Mouse (Mus musculus): ENCODE data around the gene Pak6. TPM values are rescaled to one million over a fixed set of nuclear protein-coding genes. Genes with fewer than 3 reads are reported as not detected.
A peak's percentile ranks its signal among the peaks of the same experiment; 100 is the strongest.

The Pak6 gene
- 1.1 and 2.0 TPM in 2 replicates for polyA plus RNA-seq (2015; fragmentation: Nextera tagmentation; extraction: Ambion mirVana)

GRCm38 (mm10) chr2:118662902-118663803, at the start of gene Pak6:
Gene Pak6, plus strand, starts transcription at chr2:118663303.
- H3K9ac ChIP-seq (replicated peaks; ENCODE audit: low read depth), result no peak within 1 kb of the TSS
- H3K27me3 ChIP-seq (replicated peaks; ENCODE audit: insufficient read depth, low read length), result no peaks in the 10 kb centered on the region
- peak; percentile 44 for DNase-seq (ENCODE audit: low spot score)
- no peaks in the 10 kb centered on the region for H3K36me3 ChIP-seq (ENCODE audit: insufficient read depth, low read length)
- no peaks in the 10 kb centered on the region for H3K9me3 ChIP-seq (ENCODE audit: low read length)
- peak within 1 kb of the TSS; percentile 75 for H3K4me2 ChIP-seq (replicated peaks; ENCODE audit: low read depth, low read length)
- H3K4me3 ChIP-seq (ENCODE audit: low read depth, low read length), result peak within 1 kb of the TSS; percentile 28
- peak; percentile 7; the same call in 1 of the 2 replicates for ATAC-seq
- TF ChIP-seq EP300 (IDR thresholded peaks at IDR 0.05), result no peak
- TF ChIP-seq CTCF (IDR thresholded peaks at IDR 0.05), result no peak
- no peak within 1 kb of the TSS for H3K27ac ChIP-seq (ENCODE audit: low read length)
- H3K4me1 ChIP-seq (ENCODE audit: insufficient read depth, low read depth, low read length), result peaks cover 20% of the 10 kb centered on the region; the same call in 1 of the 2 replicates
- 2% methylated on average over 37 of the region's 37 CpGs for WGBS

GRCm38 (mm10) chr2:118618013-118618412, 45.1 kb upstream of the Pak6 start:
- Histone ChIP-seq H3K27ac (ENCODE audit: low read length) (no peak overlapping the region; the same call in 1 of the 2 replicates), H3K36me3 (ENCODE audit: insufficient read depth, low read length) (peaks cover 4% of the 10 kb centered on the region; the same call in 1 of the 2 replicates), H3K9ac (replicated peaks; ENCODE audit: low read depth) (no peak overlapping the region), H3K9me3 (ENCODE audit: low read length) (no peaks in the 10 kb centered on the region), H3K27me3 (replicated peaks; ENCODE audit: insufficient read depth, low read length) (no peaks in the 10 kb centered on the region), H3K4me3 (ENCODE audit: low read depth, low read length) (no peak overlapping the region), H3K4me1 (ENCODE audit: insufficient read depth, low read depth, low read length) (no peaks in the 10 kb centered on the region), H3K4me2 (replicated peaks; ENCODE audit: low read depth, low read length) (no peak overlapping the region)
- ATAC-seq (peak; percentile 96), DNase-seq (ENCODE audit: low spot score) (peak; percentile 81)
- WGBS, result 76% methylated on average over 4 of the region's 5 CpGs
- TF ChIP-seq EP300 (IDR thresholded peaks at IDR 0.05), result peak; percentile 54
- no peak for TF ChIP-seq CTCF (IDR thresholded peaks at IDR 0.05)

- H3K36me3 ChIP-seq (ENCODE audit: insufficient read depth, low read length), result peaks cover 4% of the 10 kb centered on the region; the same call in 1 of the 2 replicates
- H3K4me3 ChIP-seq (ENCODE audit: low read depth, low read length), result no peak overlapping the region
- DNase-seq (ENCODE audit: low spot score) (no peak), ATAC-seq (no peak)
- H3K9me3 ChIP-seq (ENCODE audit: low read length), result no peaks in the 10 kb centered on the region
- no peaks in the 10 kb centered on the region for H3K27me3 ChIP-seq (replicated peaks; ENCODE audit: insufficient read depth, low read length)
- WGBS, result 69% methylated on average over 2 of the region's 2 CpGs
- no peak overlapping the region for H3K4me2 ChIP-seq (replicated peaks; ENCODE audit: low read depth, low read length)
- no peak for TF ChIP-seq EP300 (IDR thresholded peaks at IDR 0.05)
- TF ChIP-seq CTCF (IDR thresholded peaks at IDR 0.05), result no peak
- no peak overlapping the region for H3K9ac ChIP-seq (replicated peaks; ENCODE audit: low read depth)
- H3K4me1 ChIP-seq (ENCODE audit: insufficient read depth, low read depth, low read length), result no peaks in the 10 kb centered on the region
- no peak overlapping the region for H3K27ac ChIP-seq (ENCODE audit: low read length)
These were observed 43.0 kb upstream of the Pak6 start for GRCm38 (mm10) chr2:118620101-118620500.

- Histone ChIP-seq H3K4me1 (ENCODE audit: insufficient read depth, low read depth, low read length) (no peaks in the 10 kb centered on the region), H3K27ac (ENCODE audit: low read length) (no peak overlapping the region), H3K9ac (replicated peaks; ENCODE audit: low read depth) (no peak overlapping the region), H3K36me3 (ENCODE audit: insufficient read depth, low read length) (peaks cover 4% of the 10 kb centered on the region; the same call in 1 of the 2 replicates), H3K27me3 (replicated peaks; ENCODE audit: insufficient read depth, low read length) (no peaks in the 10 kb centered on the region), H3K4me3 (ENCODE audit: low read depth, low read length) (no peak overlapping the region), H3K9me3 (ENCODE audit: low read length) (no peaks in the 10 kb centered on the region), H3K4me2 (replicated peaks; ENCODE audit: low read depth, low read length) (no peak overlapping the region)
- TF ChIP-seq CTCF (IDR thresholded peaks at IDR 0.05), result no peak
- TF ChIP-seq EP300 (IDR thresholded peaks at IDR 0.05), result no peak
- 85% methylated on average over 8 of the region's 8 CpGs for WGBS
- DNase-seq (ENCODE audit: low spot score) (no peak), ATAC-seq (no peak)
These were observed 42.5 kb upstream of the Pak6 start for GRCm38 (mm10) chr2:118620608-118621007.

GRCm38 (mm10) chr2:118629276-118629675, 33.8 kb upstream of the Pak6 start:
- H3K9ac ChIP-seq (replicated peaks; ENCODE audit: low read depth), result no peak overlapping the region
- no peaks in the 10 kb centered on the region for H3K4me1 ChIP-seq (ENCODE audit: insufficient read depth, low read depth, low read length)
- H3K27me3 ChIP-seq (replicated peaks; ENCODE audit: insufficient read depth, low read length), result no peaks in the 10 kb centered on the region
- H3K4me2 ChIP-seq (replicated peaks; ENCODE audit: low read depth, low read length), result no peak overlapping the region
- H3K4me3 ChIP-seq (ENCODE audit: low read depth, low read length), result no peak overlapping the region
- no peak overlapping the region for H3K27ac ChIP-seq (ENCODE audit: low read length)
- DNase-seq (ENCODE audit: low spot score) (no peak), ATAC-seq (no peak)
- 96% methylated on average over 6 of the region's 6 CpGs for WGBS
- H3K36me3 ChIP-seq (ENCODE audit: insufficient read depth, low read length), result no peaks in the 10 kb centered on the region; the same call in 1 of the 2 replicates
- H3K9me3 ChIP-seq (ENCODE audit: low read length), result no peaks in the 10 kb centered on the region
- no peak for TF ChIP-seq EP300 (IDR thresholded peaks at IDR 0.05)
- no peak for TF ChIP-seq CTCF (IDR thresholded peaks at IDR 0.05)

GRCm38 (mm10) chr2:118633441-118633840, 29.7 kb upstream of the Pak6 start:
- ATAC-seq (no peak), DNase-seq (ENCODE audit: low spot score) (no peak)
- Histone ChIP-seq H3K27me3 (replicated peaks; ENCODE audit: insufficient read depth, low read length) (no peaks in the 10 kb centered on the region), H3K4me1 (ENCODE audit: insufficient read depth, low read depth, low read length) (no peaks in the 10 kb centered on the region), H3K27ac (ENCODE audit: low read length) (no peak overlapping the region), H3K36me3 (ENCODE audit: insufficient read depth, low read length) (peaks cover 5% of the 10 kb centered on the region; the same call in 1 of the 2 replicates), H3K4me2 (replicated peaks; ENCODE audit: low read depth, low read length) (no peak overlapping the region), H3K4me3 (ENCODE audit: low read depth, low read length) (no peak overlapping the region), H3K9ac (replicated peaks; ENCODE audit: low read depth) (no peak overlapping the region), H3K9me3 (ENCODE audit: low read length) (no peaks in the 10 kb centered on the region)
- TF ChIP-seq EP300 (IDR thresholded peaks at IDR 0.05) (no peak), CTCF (IDR thresholded peaks at IDR 0.05) (no peak)
- WGBS, result 76% methylated on average over 5 of the region's 5 CpGs

Measured in lung, postnatal 0 days (tissue).